Mouse (Mus musculus): ENCODE data around the gene Kif24.

The Kif24 gene

DNA sequence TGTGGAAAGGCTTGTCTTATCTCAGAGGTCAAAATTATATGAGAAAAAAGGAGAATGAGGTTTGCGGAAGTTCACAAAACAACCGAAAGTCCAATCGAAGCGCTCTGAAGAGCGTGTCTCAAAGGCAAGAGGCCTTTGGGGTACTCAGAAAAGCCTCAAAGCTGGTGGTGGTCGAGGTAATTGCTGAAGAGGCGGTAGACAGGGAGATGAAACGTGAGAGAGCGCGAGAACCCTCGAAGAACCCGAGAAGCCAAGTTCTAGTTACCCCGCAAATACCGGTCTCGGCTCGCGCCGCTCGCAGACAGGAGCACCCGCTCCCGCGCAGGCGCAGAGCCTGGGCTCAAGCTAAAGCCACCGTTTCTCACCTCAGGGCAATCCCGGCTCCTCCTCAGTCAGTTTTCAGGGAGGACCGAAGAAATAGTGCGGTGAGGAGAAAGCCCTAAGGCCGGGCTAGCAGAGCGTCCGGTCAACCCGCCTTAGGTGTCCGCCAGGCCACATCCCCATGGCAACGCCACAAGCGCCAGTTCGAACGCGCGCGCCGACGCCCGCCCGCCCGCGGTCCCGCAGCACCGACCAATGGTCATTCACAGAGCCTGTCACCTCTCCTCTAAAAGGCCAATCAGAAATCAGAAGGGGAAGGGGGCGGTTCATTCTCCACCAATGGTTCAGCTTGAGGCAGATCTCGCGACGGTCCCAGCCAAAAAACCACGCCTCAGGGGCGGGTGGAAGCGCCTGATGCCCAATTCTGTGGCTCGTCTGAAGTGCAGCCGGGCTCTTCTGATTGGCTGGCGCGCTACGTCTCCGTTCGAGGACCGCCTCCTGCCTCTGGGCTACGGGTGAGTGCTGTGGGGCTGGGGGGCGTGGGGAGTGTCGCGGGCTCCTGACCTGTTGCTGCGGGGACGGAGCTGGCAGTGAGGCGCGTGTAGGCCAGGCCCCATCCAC, at the start of gene Kif24, which contains the start of gene Nudt2:
Kif24 (minus strand) TSS at position 543 of the 942 bp plus-strand sequence.
Nudt2 (plus strand) TSS at position 807 of the 942 bp plus-strand sequence.
- peak; percentile 96 for DNase-seq (ENCODE audit: low spot score)

DNA sequence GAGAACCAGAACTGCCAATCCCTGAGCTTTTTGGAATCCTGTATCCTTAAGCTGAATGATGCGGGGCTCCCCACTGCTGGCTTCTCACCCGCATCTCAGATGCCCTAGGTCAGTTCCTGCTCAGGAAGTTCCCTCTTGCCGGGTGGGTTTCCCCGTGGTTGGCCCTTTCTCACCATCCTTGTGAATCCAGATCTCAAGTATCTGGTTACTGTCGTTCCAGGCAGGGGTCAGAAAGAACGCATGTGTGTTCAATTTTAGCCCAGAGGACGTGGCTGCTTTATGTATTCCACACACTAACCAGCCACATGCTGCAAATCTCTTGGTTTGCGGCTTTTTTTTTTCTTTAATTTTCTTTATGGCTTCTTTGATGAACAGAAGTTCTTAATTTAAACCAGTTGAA, 49.0 kb upstream of the Kif24 start:
- no peak for DNase-seq (ENCODE audit: low spot score)

DNA sequence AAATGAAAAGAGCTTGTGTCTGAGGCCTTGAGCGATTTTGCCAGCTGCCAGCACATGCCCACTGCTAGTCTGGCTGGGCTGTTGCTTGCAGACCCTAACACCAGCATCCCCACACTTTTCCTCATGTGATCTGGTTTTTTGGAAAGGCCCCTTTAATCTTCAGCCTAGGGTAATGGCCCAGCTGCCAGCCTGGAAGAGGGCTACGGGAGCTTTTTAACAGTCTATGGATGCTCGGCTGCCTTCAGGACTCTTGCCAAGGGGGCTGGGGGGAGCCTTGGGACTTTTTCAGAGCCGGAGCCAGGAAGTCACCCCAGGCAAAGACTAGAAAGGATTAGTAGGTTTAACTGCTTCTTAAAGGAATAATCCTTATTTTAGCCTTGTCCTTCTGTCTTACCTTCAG, 48.6 kb upstream of the Kif24 start:
- no peak for DNase-seq (ENCODE audit: low spot score)

DNA sequence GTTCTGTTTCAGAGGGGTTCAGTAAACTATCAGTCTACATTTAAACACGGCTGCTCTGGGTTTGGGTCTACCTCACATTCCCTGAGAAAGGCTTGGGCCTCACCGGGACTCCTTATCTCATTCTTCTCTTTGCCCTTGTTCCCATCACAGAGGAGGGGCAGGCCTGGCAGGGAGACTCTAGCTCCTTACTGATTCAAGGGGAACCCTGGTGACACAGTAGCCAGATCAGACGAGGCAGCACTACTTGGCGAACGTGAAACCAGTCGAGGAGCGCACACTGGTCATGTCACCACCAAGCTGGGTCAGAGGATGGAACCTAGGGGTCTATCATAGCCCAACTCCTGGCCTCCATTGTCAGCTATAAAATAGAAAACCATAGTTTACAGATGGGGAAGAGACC, 43.3 kb upstream of the Kif24 start:
- no peak for DNase-seq (ENCODE audit: low spot score)

DNA sequence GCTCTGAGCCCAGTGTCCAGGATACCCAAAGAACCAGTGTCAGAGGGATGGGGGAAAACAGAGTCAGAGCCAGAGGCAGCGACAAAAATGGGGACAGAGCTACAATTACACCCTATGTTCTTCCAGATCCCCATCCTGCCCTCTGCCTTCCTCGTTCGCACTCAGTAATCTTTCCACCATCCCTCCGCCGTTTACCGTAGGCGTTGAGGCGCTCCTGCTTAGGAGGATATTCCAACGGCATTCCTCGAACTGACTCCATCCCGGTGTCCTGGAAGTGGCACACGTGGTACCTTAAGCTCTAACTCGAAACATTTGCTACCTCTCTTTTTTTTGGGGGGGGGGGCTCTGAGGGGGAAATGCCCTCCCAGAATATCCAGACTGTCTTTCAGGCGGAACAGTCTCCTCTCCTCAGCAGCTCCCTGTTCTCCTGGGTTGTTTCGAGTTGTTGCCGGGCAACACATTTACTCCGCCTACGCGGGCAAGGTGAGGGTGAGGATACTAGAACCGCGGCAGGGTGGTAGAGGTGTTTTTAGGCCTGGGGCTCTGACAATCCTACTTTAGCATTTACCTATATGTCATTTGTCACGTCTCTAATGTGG, 42.7 kb upstream of the Kif24 start:
- DNase-seq (ENCODE audit: low spot score) = no peak

DNA sequence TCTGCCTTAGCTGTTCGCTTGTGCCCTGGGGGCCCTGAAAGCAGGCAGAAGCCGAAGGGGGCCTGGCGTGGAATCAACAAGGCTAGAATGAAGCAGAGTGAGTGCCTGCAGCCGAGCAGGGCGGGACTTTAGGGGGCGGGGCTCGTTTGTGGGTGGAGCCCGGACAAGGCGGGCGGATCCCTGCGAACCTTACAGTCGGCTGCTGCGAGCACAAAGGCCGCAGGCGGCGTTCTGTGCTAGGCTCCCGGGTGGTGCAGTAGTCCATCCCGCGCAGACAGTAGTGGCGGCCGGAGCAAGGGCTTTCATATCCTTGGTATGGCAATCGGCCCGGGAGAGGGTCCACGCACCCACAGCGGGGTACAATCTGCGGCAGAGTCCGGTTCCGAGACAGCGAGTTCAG, 42.2 kb upstream of the Kif24 start:
- peak; percentile 91 for DNase-seq (ENCODE audit: low spot score)

DNA sequence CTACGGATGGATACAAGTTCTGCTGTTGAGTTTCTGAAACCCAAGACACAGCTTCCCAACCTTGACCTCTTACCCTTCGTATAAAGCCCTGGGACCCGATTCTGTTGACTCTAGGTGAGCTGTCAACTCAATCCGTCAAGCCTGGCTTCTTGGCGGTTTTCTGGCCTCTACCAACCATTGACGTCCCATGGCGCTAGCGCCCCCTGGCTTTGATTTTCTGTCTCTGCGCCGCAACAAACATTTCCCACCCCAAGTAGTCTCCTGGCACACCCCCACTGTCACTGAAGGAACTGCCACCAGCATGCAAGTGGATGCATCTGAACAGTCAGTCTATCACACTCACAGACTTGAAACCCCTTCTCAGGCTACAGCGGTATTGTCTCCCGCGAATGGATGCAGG, 41.5 kb upstream of the Kif24 start:
- peak; percentile 75 for DNase-seq (ENCODE audit: low spot score)

DNA sequence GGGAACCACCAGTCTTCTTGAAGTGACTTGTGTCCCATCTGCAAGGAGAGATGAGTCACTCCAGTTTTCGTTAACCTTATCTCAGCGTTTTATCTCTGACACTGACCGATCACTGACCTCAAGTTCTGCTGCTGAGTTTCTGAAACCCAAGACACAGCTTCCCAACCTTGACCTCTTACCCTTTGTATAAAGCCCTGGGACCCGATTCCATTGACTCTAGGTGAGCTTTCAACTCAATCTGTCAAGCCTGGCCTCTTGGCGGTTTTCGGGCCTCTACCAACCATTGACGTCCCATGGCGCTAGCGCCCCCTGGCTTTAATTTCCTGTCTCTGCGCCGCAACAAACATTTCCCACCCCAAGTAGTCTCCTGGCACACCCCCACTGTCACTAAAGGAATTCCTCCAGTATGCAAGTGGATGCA, 40.5 kb upstream of the Kif24 start:
- peak; percentile 57 for DNase-seq (ENCODE audit: low spot score)

DNA sequence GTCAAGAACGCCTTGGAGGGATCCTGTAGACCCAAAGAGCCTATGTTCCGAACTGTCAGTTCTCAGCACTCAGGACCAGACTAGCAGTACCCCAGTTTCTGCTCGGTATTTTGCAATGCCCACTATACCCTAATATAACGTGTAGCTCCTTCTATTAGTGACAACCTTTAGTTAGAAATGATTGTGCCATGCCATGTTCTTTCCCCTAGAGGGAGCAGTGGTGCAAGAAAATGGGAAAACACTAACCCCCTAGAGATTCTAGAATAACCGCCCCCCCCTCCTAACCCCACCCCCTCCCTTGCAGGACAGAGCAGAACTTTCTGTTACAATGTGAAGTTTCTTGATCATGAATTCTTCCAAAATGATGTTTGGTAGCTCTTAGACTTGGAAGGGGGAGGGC, 39.6 kb upstream of the Kif24 start:
- DNase-seq (ENCODE audit: low spot score) = no peak

DNA sequence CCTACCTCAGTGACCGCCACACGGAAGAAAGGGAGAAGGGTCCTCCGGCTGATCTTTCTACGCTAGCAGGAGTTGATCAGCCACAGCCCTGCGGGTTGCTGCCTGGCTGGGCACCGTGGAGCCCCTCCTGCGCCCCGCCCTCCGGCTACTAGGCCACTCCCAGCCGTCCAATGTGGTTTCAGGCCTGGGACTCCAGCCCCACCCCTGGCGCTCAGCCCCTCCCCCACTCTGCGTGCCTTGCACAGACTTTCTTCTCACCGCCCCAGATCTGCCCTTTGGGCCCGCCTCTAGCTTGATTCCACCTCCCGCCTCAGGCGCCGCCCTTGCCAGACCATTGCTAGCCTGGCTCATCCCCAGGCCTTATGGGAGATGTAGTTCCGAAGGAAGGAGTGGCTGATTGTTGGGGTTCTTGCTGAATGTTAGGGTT, 38.3 kb upstream of the Kif24 start, which contains the start of gene AI464131:
AI464131 (minus strand) TSS at position 91 of the 427 bp plus-strand sequence.
- DNase-seq (ENCODE audit: low spot score) = peak; percentile 98

DNA sequence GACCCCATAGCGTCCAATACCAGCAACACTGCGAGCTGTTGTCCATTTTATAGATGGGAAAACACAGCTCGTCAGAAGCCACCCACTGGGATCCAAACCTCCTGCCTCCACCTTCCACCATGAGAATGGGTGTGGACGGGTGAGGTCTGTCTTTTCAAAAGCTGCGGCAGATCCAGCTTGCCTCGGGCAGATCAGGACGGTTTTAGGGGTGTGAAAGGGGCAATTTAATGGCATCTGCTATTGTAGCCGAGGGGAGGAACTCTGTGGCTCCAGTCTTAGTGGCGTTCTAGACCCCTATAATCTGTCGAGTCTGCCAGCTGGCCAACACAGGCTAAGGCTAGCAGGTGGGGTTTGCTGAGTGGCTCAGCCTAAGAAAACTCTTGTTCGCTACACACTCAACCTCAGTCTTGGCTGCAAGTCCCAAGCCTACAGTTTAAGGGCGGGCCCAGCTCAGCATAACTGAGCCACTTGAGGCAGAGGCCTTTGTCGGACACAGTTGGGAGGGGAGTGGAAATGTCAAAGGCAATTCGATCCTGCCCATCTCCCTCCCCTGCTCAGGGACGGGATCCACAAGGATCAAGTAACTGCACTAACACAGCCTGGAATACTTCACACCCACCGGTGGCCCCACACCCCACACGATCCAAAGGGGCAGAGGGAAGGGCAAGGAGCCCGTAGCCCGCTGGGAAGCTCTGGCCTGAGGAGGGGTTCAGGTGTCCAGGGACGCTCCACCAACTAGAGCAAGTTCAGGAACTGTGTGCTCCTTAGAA, 37.7 kb upstream of the Kif24 start:
- DNase-seq (ENCODE audit: low spot score) = no peak

DNA sequence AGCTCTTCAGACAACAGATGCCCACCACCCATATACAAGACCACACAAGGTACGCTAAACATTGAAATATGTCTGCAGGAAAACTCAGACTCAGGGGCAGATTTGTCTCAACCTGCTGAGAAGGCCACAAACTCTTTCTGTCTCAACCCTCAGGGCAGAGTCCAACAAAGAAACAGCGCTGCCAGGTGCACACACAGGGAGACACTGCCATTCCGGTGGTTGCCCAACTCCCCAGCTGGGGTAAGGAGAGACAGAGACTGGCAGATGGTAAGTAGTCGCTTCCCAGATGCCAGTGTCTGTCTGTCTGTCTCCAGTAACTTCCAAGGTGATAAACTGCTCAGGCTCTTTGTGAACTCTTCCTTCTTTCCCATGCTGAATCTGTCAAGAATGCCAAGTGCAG, 36.1 kb upstream of the Kif24 start:
- no peak for DNase-seq (ENCODE audit: low spot score)

DNA sequence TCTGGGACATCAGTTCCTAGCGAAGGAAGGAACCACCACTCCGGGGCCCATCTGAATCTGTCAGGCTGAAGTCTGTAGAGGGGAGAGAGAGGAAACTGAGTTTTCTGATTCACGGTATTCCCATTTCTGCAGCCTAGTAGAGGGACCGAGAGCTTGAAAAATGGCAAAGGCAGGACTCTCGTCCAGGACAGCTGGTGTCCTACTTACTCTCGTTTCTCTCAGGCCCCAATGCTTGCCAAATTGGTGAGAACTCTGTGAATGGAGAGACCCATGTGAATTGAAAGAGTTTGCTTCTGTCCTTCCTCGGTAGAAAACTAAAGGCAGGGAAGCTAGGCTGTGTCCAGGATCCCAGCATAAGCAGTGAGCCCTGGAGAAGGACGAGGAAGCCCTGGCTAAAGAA, 34.9 kb upstream of the Kif24 start:
- no peak for DNase-seq (ENCODE audit: low spot score)

DNA sequence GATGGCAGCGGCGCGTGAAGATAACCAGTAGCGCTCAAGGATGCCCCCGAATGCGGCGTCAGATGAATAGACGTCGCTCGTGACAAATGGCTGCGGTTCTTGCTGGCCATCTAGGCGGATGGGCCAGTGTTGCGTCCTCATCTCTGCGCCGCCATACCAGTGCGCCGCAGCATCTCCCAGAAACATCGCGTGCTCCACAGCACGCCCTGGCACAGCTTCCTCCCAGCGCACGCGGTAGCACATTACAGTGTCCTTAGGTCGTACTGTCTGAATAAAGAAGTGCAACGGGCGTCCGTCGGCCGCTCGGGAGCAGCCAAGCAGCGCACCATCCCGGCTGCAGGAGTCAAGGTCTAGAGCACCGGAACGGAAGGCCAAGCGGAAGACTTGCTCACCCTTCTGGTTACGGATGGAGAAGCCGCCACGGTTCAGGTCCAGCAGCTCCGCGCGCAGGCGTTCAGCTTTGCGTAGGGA, 34.3 kb upstream of the Kif24 start:
- no peak for DNase-seq (ENCODE audit: low spot score)

DNA sequence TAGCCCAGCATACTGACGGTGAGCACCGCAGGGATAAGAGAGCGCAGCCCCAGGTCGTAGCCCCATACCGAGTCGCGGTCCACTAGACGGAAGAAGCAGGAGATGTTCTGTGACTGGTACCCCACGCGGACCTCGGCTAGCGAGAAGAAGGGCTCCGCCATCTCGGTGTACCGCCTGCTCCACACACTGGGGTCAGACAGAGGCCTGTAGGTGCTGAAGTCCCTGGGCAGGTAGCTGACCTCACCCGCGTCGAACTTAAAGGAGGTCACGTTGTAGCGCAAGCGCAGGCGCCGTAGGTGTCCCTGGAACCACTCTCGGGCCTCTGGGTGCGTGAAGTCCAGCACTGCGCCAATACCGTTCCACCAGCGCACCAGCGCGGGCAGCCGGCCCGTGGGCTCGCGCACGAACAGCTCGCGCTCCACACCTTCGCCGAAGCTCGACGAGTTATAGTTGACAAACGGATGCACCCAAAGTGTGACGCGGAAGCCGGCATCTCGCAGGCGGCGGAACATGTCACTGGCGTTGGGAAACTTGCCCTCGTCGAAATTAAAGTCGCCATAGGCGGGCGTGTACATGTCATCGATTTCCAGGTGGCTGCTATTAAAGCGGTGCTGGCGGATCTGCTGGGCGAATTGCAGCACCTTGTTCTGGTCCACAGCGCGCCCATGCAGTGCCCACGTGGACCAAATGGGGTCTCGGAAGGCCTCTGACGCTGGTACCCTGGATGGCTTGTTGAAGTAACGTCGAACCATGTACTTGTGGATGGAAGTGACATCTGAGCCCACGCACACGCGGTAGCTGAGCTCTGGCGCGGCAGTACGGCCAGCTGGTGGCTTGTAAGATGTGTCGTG, 33.5 kb upstream of the Kif24 start:
- no peak for DNase-seq (ENCODE audit: low spot score)

DNA sequence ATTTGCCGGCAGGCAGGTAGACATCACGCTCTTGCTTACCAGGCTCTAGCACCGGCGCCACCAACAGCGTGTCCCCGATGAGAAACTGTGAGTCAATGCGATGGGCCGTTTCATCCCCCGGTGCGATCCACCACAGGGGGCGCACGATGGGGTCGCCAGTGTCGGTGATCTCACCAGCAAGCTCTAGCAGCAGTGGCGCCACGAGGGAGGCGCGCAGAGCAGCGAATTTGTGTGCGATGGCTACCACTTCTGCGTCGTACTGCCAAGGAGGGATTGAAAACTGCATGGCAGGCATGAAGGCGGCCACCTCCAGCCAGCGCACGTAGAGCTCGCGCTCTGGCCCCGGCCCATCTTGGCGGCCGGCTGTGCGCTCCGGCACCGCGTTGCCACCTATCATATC, 32.9 kb upstream of the Kif24 start:
- peak; percentile 63 for DNase-seq (ENCODE audit: low spot score)

DNA sequence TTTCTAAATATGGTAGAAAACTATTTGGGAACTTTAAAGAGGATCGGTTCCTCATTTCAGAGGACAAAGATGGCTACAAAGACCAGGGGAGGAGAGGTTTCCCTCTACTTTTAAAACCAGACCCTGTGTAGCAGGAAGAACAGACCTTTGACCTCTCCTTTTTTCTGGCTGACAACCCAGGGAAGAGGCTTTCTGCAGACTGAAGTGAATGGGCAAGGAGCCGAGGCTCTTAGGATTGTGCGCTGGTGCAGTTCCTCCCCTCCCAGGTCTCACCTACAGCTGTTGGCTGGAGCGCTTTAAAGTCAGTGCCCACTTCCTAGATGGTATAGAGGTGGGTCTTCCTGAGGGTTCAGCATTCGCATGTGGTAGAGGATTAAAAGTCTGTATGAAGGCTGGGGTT, 32.4 kb upstream of the Kif24 start:
- no peak for DNase-seq (ENCODE audit: low spot score)

DNA sequence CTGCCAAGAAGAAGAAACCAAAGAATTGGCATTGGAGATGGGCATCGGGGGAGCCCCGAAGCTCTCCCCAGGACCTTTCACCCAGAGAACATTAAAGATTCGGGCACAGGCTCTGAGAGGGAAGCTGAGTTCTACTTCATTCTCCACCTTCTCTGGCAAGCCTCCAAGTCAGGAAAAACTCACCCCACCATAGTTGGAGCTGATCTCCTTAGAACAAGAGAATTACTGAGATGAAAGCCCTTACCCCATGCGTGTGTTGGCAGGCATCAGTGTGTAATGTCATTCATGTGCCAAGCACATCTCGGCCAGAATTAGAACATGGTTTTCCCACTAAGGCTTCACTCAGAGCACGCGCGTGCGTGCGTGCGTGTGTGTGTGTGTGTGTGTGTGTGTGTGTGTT, 31.2 kb upstream of the Kif24 start:
- no peak for DNase-seq (ENCODE audit: low spot score)

DNA sequence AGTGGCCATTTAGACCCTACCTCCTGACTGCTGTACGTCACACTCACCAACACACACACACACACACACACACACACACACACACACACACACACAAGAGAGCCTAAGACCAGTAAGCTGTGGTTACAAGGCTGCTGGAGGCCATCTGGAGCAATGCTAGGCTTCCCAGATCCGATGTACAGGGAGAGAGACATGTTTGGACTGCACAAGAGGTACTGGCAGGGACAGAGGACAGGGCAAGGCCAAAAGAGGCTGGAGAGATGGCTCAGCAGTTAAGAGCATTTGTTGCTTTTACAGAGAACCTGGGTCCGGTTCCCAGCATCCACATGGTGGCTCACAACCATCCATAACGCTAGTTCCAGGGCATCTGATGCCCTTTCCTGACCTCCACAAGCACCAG, 30.4 kb upstream of the Kif24 start:
- DNase-seq (ENCODE audit: low spot score) = no peak

DNA sequence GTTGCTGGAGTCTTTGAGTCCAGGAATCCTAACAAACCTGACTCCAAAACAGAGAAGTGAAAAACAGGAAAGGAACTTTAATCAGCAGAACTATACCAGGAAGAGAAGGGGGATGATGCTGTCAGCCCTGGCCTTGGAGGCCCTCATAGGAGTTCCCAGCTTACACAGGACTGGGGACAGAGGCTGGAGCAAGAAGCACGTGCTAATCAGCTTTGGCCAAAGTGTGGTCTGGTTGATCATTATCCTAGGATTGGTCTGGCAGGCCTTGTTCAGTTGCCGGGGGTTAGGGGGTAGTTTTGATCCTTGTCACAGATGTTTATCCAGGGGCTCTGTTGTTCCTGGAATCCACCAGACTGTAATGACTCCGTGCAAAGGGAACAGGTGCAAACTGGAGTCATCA, 29.7 kb upstream of the Kif24 start:
- no peak for DNase-seq (ENCODE audit: low spot score)

DNA sequence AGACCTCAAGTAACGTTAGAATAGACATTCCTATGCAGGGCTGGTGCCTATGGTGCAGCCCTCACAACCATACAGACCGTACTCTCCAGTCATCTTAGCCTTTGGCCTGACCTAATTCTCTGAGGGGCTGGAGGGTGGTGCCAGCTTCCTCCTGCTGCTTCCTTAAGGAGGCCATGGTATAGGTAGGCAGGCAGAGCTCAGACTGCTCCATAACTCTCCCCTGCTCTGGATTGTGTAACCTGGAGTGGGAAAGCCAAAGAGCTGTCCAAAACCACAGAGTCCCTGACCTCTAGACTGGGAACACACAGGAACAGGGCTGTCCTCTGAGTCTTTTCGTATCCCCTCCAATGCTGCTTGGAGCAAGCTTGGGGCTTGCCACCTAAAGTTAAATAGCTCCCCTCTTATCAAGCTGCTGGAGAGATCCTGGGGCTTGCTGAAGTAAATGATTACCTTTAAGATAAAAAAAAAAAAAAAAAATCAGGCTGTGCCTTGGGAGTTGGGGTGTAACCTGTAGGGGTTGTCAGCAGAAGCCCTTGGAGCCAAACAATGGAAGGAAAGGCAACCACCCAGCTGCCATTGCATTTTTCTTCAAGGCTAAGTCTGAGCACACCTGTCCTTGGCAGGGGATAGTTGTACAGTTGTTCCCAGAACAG, 28.9 kb upstream of the Kif24 start:
- no peak for DNase-seq (ENCODE audit: low spot score)
